Mouse (Mus musculus) hindbrain, embryonic 13.5 days (tissue): ENCODE measurements around the gene Slc25a35. TPM values are rescaled to one million over a fixed set of nuclear protein-coding genes. Genes with fewer than 3 reads are reported as not detected.
"Not testable (repeated sequence)": the region's sequence is repeated elsewhere in the genome, so short reads cannot be mapped to it uniquely, and the experiment has no call there.

Source experiments
- ATAC-seq: fragments of 200-750 bp; cut with Nextera tagmentation; 2 replicates; pipeline ENCODE4 v1.8.0; 2017; ENCODE audit warnings: moderate TSS enrichment; ENCODE audit not compliant: low FRiP score
- H3K27ac ChIP-seq: fragments of 300-500 bp; sonication (generic); 2 replicates; pipeline ENCODE4 v1.5.1; 2015; ENCODE audit warnings: inconsistent platforms, mild to moderate bottlenecking, moderate library complexity
- H3K27me3 ChIP-seq: fragments of 300-500 bp; sonication (generic); 2 replicates; pipeline ENCODE4 v1.6.1; 2015; ENCODE audit warnings: mild to moderate bottlenecking, inconsistent platforms
- H3K36me3 ChIP-seq: fragments of 300-500 bp; sonication (generic); 2 replicates; pipeline ENCODE4 v1.6.1; 2015; ENCODE audit warnings: mild to moderate bottlenecking, inconsistent platforms
- H3K4me1 ChIP-seq: fragments of 300-500 bp; sonication (generic); replicated peaks from 2 replicates; pipeline ENCODE4 v1.6.1; 2015; ENCODE audit warnings: inconsistent platforms
- H3K4me2 ChIP-seq: fragments of 300-500 bp; sonication (generic); 2 replicates; pipeline ENCODE4 v1.6.1; 2015; ENCODE audit warnings: inconsistent platforms, mild to moderate bottlenecking, moderate library complexity
- H3K4me3 ChIP-seq: fragments of 300-500 bp; sonication (generic); 2 replicates; pipeline ENCODE4 v1.5.1; 2015; ENCODE audit warnings: mild to moderate bottlenecking, inconsistent platforms
- H3K9ac ChIP-seq: fragments of 300-500 bp; sonication (generic); 2 replicates; pipeline ENCODE4 v1.6.1; 2015; ENCODE audit warnings: mild to moderate bottlenecking, inconsistent platforms
- H3K9me3 ChIP-seq: fragments of 300-500 bp; sonication (generic); 2 replicates; pipeline ENCODE4 v1.6.1; 2016; ENCODE audit warnings: inconsistent platforms
- WGBS: fragments of 180-500 bp; shearing (Covaris S2); methylation state at CpG from one replicate; pipeline ENCODE4 v1.1.7; 2015; 5-methylcytosine and 5-hydroxymethylcytosine counted together
- polyA plus RNA-seq: library from polyadenylated mRNA; unstranded; fragments of >200 nt; fragmentation: Nextera tagmentation; extraction: Ambion mirVana; gene quantifications from 2 replicates; pipeline ENCODE4 v1.2.1, GENCODE M21; 2015

Slc25a35 gene
- polyA plus RNA-seq, 1 experiment from 2014 or later = 1.5 TPM

DNA sequence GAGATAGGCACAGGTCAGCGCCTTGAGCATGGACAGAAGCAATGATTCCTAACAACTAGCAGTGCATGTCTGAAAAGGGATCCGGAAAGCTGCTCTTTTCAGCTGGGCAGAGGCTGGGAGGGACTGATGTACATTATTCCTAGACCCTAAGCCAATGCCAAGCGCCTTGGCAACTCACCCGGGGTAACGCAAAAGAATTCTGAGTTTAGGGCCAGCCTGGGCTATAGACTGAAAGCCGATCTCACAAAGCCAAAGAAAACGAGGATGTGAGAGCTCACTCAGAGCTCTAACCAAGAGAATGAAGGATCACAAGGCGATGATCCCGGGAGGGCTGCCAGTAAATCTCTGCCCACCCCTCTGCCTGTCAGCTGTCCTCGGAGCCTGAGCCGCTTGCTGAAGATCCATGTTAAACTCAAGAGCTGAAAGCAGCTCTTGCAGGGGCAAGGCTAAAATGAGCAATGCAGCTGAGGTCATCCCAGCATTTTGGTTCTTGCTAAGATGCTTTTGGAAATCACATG, 19.5 kb downstream of the Slc25a35 start:
- H3K4me3 ChIP-seq = no peak overlapping the region
- H3K27ac ChIP-seq = no peak overlapping the region
- peaks cover 56% of the 10 kb centered on the region for H3K36me3 ChIP-seq
- no peak overlapping the region for H3K9ac ChIP-seq
- no peak for ATAC-seq
- WGBS = 78% methylated on average over 11 of the region's 11 CpGs
- no peaks in the 10 kb centered on the region for H3K4me1 ChIP-seq
- no peaks in the 10 kb centered on the region for H3K27me3 ChIP-seq
- H3K9me3 ChIP-seq = no peaks in the 10 kb centered on the region
- H3K4me2 ChIP-seq = no peak overlapping the region

DNA sequence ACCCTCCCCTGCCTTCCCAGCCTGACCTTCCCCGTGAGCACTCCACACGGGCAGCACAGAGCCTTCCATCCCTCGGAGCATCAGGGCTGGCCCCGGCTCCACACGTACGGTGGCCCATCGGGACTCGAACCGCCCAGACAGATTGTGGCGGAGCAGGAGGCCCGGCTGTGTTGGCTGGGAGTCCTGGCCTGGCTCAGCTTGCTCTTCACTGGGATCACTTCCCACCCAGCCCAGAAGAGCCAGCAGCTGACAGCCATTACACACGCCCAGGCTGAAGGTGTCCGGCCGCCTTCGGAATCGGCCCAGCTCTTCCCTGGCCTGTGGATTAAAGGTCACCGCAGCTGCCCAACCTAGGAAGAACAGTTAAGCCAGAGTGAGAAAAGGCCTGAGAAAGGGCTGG, 20.4 kb downstream of the Slc25a35 start:
- peaks cover 66% of the 10 kb centered on the region for H3K36me3 ChIP-seq
- H3K4me1 ChIP-seq = no peaks in the 10 kb centered on the region
- no peak overlapping the region for H3K4me2 ChIP-seq
- 94% methylated on average over 17 of the region's 17 CpGs for WGBS
- H3K4me3 ChIP-seq = no peak overlapping the region
- no peaks in the 10 kb centered on the region for H3K27me3 ChIP-seq
- H3K27ac ChIP-seq = no peak overlapping the region
- no peak for ATAC-seq
- H3K9ac ChIP-seq = no peak overlapping the region
- H3K9me3 ChIP-seq = no peaks in the 10 kb centered on the region

DNA sequence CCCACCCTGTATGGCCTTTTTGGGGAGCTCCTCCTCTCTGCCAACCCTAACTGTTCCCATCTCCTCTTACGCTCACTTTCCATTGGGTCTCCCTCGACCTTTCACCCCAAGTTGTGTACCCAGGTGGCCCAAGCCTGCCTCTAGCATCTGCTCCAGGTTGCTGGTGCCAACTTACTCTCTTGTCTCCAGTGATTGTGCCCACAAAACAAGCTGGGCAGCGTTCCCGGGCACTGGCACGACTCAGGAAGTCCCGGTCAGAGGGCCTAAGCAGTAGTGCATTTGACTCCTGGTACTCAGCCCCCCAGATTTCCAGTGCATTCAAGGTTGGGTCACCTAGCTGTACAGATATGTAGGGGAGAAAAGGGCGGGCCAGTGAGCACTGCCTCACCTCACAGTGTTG, 25.2 kb downstream of the Slc25a35 start:
- ATAC-seq = no peak
- Histone ChIP-seq H3K27ac (no peak overlapping the region), H3K9me3 (no peaks in the 10 kb centered on the region), H3K9ac (no peak overlapping the region), H3K36me3 (peaks cover 91% of the 10 kb centered on the region), H3K27me3 (no peaks in the 10 kb centered on the region), H3K4me2 (no peak overlapping the region), H3K4me3 (no peak overlapping the region), H3K4me1 (no peaks in the 10 kb centered on the region)
- WGBS = 89% methylated on average over 7 of the region's 7 CpGs

DNA sequence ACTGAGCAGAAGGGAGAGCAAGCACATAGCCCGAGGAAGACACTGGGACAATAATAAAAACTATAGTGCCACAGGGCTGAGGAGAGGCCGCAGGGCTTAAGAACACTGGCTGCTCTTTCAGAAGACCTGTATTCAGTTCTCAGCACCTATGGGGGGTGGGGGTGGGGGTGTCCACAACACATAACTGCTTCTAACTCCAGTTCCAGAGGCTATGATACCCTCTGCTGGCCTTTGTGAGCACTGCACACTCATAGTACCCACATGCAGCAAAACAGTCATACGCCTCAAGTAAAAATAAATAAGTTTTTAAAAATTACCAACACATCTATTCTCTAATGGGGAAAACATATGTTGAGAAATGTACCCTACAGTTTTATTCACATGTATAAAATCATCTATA, 26.4 kb downstream of the Slc25a35 start:
- Histone ChIP-seq H3K9ac (no peak overlapping the region), H3K36me3 (peaks cover 97% of the 10 kb centered on the region), H3K4me1 (no peaks in the 10 kb centered on the region), H3K4me2 (no peak overlapping the region), H3K4me3 (no peak overlapping the region), H3K27me3 (no peaks in the 10 kb centered on the region), H3K9me3 (no peaks in the 10 kb centered on the region), H3K27ac (no peak overlapping the region)
- no peak for ATAC-seq
- WGBS = 95% methylated on average over 3 of the region's 3 CpGs

DNA sequence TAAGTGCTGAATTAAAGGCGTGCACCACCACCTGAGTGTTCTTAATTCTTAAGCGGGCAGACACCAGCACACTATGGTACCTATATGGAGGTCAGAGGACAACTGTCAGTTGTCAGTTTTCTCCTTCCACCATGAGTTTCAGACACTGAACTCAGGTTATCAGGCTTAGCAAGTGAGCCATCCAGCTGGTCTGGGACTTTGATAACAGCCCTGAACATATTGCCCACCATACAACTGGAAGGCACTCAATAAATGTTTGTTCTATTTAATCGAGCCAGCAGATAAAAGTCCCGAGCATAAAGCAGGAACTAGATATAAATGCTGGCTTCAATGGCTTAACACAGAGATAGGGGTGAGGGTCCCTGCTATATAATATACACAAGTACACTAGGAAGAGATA, 29.1 kb downstream of the Slc25a35 start:
- no peak overlapping the region for H3K4me2 ChIP-seq
- 95% methylated on average over 4 of the region's 4 CpGs for WGBS
- H3K4me1 ChIP-seq = no peaks in the 10 kb centered on the region
- H3K4me3 ChIP-seq = no peak overlapping the region
- H3K9me3 ChIP-seq = no peaks in the 10 kb centered on the region
- H3K27me3 ChIP-seq = no peaks in the 10 kb centered on the region
- H3K27ac ChIP-seq = no peak overlapping the region
- H3K9ac ChIP-seq = no peak overlapping the region
- no peak for ATAC-seq
- H3K36me3 ChIP-seq = peaks cover 97% of the 10 kb centered on the region

DNA sequence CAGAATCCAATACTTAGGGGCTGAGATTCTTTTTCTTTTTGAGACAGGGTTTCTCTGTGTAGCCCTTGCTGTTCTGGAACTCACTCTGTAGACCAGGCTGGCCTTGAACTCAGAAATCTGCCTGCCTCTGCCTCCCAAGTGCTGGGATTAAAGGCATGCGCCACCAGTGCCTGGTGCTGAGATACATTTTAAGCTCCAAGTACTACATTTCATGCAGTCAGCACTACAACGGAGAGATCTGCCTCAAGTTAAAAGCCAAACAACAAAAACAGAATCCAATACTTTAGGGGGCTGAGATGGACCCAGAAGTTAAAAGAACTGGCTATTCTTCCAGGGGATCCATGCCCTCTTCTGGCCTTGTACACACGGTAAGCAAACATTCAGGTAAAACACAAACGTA, 34.9 kb downstream of the Slc25a35 start:
- not testable (repeated sequence) for H3K4me2 ChIP-seq, ATAC-seq, H3K4me3 ChIP-seq, H3K4me1 ChIP-seq, H3K27me3 ChIP-seq, H3K9me3 ChIP-seq, H3K27ac ChIP-seq, H3K9ac ChIP-seq
- WGBS = 97% methylated on average over 4 of the region's 4 CpGs
- peaks cover 53% of the 10 kb centered on the region for H3K36me3 ChIP-seq

DNA sequence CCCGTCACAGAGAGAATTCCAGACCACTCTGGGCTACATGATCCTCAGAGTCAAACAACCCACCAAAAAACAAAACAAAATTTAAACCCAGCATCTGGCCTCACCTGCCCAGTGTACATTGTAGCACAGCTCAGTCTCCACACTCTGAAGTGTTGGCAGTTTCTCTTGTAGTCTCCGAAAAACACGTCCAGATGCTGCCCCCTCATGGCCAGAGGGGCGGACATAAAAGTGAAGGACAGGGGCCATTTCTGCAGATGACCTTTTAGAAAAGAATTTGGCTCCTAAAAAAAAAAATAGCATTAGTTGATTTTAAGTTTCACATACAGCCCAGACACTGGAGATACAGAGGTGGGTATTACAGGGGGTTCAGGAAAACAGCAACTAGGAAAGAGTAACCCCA, 35.7 kb downstream of the Slc25a35 start:
- H3K27ac ChIP-seq = no peak overlapping the region
- no peak overlapping the region for H3K4me3 ChIP-seq
- ATAC-seq = no peak
- WGBS = 67% methylated on average over 4 of the region's 4 CpGs
- H3K36me3 ChIP-seq = peaks cover 45% of the 10 kb centered on the region
- no peaks in the 10 kb centered on the region for H3K9me3 ChIP-seq
- H3K27me3 ChIP-seq = no peaks in the 10 kb centered on the region
- H3K4me1 ChIP-seq = peaks cover 11% of the 10 kb centered on the region
- no peak overlapping the region for H3K9ac ChIP-seq
- no peak overlapping the region for H3K4me2 ChIP-seq

DNA sequence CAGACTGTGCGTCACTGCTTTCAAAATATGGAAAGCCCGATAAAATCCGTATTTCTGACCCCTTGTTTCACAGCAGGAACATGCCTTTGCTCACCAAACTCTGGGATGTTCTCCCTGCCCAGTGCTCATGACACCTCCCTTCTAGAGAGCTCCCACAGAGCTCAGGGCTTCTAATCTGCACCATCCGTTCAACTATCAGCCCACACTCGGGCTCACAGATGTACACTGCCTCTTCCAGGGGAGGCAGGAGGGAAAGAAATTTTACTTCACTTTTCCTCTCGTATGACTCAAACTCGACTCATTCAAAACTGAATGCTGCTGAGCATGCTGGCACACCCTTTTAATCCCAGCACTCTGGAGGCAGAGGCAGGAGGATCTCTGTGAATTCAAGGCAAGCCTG, 37.3 kb downstream of the Slc25a35 start:
- H3K4me2 ChIP-seq = no peak overlapping the region
- no peak for ATAC-seq
- H3K27me3 ChIP-seq = no peaks in the 10 kb centered on the region
- no peak overlapping the region for H3K27ac ChIP-seq
- no peak overlapping the region for H3K9ac ChIP-seq
- 97% methylated on average over 7 of the region's 7 CpGs for WGBS
- H3K4me3 ChIP-seq = no peak overlapping the region
- peaks cover 11% of the 10 kb centered on the region for H3K4me1 ChIP-seq
- H3K9me3 ChIP-seq = no peaks in the 10 kb centered on the region
- H3K36me3 ChIP-seq = peaks cover 30% of the 10 kb centered on the region

DNA sequence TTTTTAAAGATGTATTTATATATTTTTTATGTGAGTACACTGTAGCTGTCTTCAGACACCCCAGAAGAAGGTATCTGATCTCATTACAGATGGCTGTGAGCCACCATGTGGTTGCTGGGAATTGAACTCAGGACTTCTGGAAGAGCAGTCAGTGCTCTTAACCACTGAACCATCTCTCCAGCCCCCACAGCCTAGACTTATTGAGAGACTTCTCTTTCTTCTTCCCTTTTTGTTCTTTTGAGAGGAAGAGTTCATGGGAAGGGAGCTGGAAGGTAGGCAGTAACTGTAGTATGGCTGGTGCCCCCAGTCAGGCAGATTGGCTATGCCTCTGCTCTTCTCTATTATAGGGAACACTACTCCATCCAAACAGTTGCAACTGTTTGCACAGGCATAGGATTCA, 38.6 kb downstream of the Slc25a35 start:
- not testable (repeated sequence) for ATAC-seq

DNA sequence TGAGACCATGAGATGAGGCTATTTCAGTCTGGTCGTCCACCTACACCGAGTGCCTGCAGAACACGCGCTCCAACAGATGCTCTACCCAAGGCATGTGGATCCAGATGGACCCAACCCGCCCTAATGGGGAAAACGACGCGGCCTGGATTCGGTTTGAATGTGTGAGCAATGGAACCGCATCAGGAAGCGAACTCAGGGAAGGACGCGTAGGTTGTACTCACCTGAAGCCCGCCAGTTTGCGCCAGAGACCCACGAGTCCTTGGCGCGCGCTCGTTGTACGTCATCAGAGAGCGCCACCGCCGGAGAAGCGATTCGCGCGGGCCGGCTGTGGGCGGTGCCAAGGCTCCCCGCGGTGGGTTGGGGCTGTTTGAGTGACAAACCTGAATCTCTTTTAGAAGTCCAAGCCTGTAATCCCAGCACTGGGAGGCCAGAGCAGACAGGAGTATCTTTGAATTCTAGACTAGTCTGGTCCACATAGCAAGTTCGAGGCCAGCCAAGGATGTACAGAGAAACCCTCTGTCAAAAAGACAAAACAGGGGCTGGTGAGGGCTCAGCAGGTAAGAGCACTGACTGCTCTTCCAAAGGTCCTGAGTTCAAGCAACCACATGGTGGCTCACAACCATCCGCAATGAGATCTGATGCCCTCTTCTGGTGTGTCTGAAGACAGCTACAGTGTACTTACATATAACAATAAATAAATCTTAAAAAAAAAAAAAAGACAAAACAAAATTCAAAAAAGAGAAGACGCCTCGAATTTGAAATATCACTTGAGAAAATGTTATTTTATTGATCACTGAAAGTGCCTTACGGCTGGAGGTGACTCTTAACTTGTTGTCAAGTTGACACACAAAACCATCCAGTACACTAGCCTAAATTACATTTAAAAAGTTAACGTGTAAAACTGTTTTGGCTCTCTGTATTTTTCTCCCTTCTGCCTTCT, 40.5 kb downstream of the Slc25a35 start, which contains the start of gene Pfas:
TSS of gene Pfas (minus strand) at position 279 of the 940 bp plus-strand sequence.
- peak; percentile 79 for ATAC-seq
- Histone ChIP-seq H3K36me3 (no peaks in the 10 kb centered on the region), H3K4me3 (peak within 1 kb of the TSS; percentile 70), H3K9ac (peak within 1 kb of the TSS; percentile 78), H3K9me3 (no peaks in the 10 kb centered on the region), H3K27ac (peak within 1 kb of the TSS; percentile 46), H3K4me1 (peaks cover 26% of the 10 kb centered on the region), H3K4me2 (peak within 1 kb of the TSS; percentile 70), H3K27me3 (no peaks in the 10 kb centered on the region)
- WGBS = 9% methylated on average over 38 of the region's 38 CpGs

More for the DNA sequence above, 38.6 kb downstream of the Slc25a35 start:
- peaks cover 16% of the 10 kb centered on the region for H3K36me3 ChIP-seq
- peaks cover 19% of the 10 kb centered on the region for H3K4me1 ChIP-seq
- not testable (repeated sequence) for H3K9ac ChIP-seq, H3K27ac ChIP-seq, H3K9me3 ChIP-seq, H3K27me3 ChIP-seq, H3K4me3 ChIP-seq, H3K4me2 ChIP-seq

DNA sequence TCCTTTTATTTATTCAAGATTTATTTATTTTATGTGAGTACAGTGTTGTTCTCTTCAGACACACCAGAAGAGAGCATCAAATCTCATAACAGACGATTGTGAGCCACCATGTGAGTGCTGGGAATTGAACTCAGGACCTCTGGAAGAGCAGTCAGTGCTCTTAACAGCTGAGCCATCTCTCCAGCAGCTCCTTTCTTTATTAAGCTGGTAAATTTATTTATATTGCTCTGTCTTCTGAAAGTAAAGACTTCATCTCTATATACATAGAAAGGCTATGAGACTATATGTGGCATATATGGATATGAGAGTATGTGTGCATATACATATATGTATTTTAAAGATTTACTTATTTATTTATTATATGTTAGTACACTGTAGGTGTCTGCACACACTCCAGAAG, 41.6 kb downstream of the Slc25a35 start:
- 87% methylated on average over 1 of the region's 1 CpGs for WGBS
- ATAC-seq = no peak
- H3K4me1 ChIP-seq = peaks cover 26% of the 10 kb centered on the region
- H3K9me3 ChIP-seq = no peaks in the 10 kb centered on the region
- H3K27me3 ChIP-seq = no peaks in the 10 kb centered on the region
- H3K4me2 ChIP-seq = no peak overlapping the region
- no peak overlapping the region for H3K9ac ChIP-seq
- no peaks in the 10 kb centered on the region for H3K36me3 ChIP-seq
- H3K27ac ChIP-seq = no peak overlapping the region
- H3K4me3 ChIP-seq = no peak overlapping the region

DNA sequence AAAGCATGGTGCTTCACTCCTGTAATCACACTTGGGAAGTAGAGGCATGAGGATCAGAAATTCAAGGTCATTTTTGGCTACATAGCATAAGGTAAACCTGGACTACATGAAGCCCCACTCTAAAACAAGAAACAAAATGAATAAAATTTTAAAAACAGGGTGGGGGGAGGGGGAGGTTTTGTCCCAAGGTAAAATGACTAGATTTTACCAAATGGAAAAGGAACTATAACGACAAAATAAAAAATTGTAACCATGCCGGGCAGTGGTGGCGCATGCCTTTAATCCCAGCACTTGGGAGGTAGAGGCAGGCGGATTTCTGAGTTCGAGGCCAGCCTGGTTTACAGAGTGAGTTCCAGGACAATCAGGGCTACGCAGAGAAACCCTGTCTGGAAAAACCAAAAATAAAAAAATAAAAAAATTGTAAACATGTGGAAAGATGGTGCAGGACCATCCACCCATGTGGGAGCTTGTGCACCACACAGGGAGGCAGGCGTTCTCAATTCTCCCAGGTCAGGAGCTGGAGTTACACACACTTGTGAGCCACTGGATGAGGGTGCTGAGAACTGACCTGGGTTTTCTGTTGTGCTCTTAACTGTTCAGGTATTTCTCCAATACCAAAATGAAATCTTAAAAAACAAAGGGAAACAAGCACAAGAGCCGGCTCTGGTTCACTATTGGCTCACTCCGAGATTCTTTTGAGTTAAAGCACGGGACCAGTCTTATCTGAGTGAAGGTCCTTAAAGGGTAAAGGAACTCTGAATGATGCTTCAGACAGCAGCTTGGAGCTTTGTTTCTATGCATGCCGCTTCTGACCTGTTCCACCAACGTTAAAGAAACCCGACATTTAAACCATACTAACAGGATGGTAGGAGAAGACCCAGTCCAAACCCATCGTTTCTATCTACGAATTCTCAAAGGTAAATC, 42.7 kb downstream of the Slc25a35 start:
- Histone ChIP-seq H3K27ac (no peak overlapping the region), H3K36me3 (no peaks in the 10 kb centered on the region), H3K4me3 (no peak overlapping the region), H3K4me2 (no peak overlapping the region; the same call in 1 of the 2 replicates), H3K27me3 (no peaks in the 10 kb centered on the region), H3K9ac (no peak overlapping the region), H3K9me3 (no peaks in the 10 kb centered on the region), H3K4me1 (peaks cover 30% of the 10 kb centered on the region)
- no peak for ATAC-seq
- 89% methylated on average over 15 of the region's 15 CpGs for WGBS
